Mouse (Mus musculus): ENCODE data around the gene Cpa1. TPM values are rescaled to one million over a fixed set of nuclear protein-coding genes. Genes with fewer than 3 reads are reported as not detected.

Gene Cpa1
- polyA plus RNA-seq, 1 experiment from 2014 or later = 0.96 TPM

DNA sequence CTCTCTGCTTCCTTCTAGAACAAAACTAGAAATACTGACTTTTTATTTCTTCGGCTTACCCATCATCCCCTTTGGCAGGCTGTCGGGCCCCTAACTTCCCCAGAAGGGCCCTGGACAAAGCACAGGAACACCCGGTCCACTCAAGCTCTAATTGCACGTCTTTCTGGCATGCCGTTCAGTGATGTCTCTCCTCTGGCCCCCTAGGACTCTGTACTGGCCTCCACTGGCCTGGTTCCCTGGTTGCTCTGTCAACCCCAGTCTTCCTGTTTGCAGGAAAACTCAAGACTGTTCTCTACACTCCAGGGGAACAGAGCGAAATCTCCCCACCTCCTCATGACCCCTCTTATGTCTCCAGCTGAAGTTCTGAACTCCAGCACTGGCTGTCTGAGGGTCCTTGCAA is 20.3 kb upstream of the Cpa1 start:
- no peak overlapping the region for H3K9ac ChIP-seq
- 21% methylated on average over 6 of the region's 6 CpGs for WGBS

DNA sequence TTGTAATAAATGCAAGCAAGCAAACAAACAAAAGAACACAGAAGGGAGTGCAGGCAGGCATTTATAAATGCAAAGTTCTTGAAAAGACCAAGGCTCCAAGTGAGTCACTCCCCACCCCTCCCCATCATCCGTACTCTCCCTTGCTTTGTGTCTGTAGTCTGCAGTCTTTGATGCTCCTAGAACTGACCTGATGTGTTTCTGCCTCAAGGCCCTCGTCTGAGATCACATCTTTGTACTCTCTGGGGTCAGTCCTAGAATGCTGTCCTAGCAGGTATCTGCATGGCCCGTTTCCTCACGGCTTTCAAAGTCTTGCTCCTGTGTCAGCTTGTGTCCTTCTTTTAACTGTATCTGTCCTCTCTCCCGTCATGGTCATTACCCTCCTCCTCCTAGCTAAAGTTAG is 19.4 kb upstream of the Cpa1 start:
- WGBS = 56% methylated on average over 5 of the region's 5 CpGs
- no peak for DNase-seq (ENCODE audit: low spot score)
- H3K4me1 ChIP-seq (replicated peaks; ENCODE audit: control insufficient read depth, insufficient read depth, low read length) = peaks cover 38% of the 10 kb centered on the region

More for the DNA sequence above, 20.3 kb upstream of the Cpa1 start:
- ATAC-seq (ENCODE audit: low FRiP score) = no peak
- Histone ChIP-seq H3K4me1 (replicated peaks; ENCODE audit: control insufficient read depth, insufficient read depth, low read length) (peaks cover 38% of the 10 kb centered on the region), H3K4me3 (replicated peaks; ENCODE audit: low read length) (no peak overlapping the region), H3K4me2 (replicated peaks) (peak overlapping the region; percentile 51), H3K9me3 (ENCODE audit: control insufficient read depth, low read length) (no peaks in the 10 kb centered on the region), H3K27me3 (ENCODE audit: control insufficient read depth, insufficient read depth, low read length) (0 out of 2 replicates have a peak, but pooled peaks cover 4% of the 10 kb centered on the region), H3K36me3 (replicated peaks; ENCODE audit: control insufficient read depth, insufficient read depth) (no peaks in the 10 kb centered on the region), H3K27ac (peak overlapping the region; percentile 88)
- DNase-seq (ENCODE audit: low spot score) = no peak

DNA sequence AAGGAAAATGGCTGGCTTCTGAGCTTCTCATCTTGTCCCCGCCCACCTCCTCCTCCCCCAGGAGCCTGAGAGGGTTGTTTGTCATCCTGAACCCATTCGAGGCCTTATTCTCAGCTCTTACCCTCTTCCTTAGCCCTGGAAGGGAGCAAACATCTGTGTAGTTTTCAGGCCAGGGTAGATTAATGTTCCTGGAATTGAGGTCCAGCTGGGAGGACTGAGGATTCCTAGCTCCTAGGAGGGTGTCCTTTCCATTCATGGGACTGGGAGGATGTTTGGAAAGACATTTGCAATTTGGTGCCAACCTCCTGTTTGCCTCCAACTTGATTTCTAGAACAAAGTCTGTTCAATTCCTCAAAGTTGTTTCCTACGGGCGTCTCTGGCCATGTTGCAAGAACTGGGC is 18.4 kb upstream of the Cpa1 start:
- no peak overlapping the region for H3K4me2 ChIP-seq (replicated peaks)
- peaks cover 35% of the 10 kb centered on the region for H3K4me1 ChIP-seq (replicated peaks; ENCODE audit: control insufficient read depth, insufficient read depth, low read length)
- ATAC-seq (ENCODE audit: low FRiP score) = no peak
- H3K27ac ChIP-seq = no peak overlapping the region
- 87% methylated on average over 4 of the region's 4 CpGs for WGBS
- no peaks in the 10 kb centered on the region for H3K27me3 ChIP-seq (ENCODE audit: control insufficient read depth, insufficient read depth, low read length)
- no peaks in the 10 kb centered on the region for H3K9me3 ChIP-seq (ENCODE audit: control insufficient read depth, low read length)
- no peak for DNase-seq (ENCODE audit: low spot score)
- no peaks in the 10 kb centered on the region for H3K36me3 ChIP-seq (replicated peaks; ENCODE audit: control insufficient read depth, insufficient read depth)
- H3K4me3 ChIP-seq (replicated peaks; ENCODE audit: low read length) = no peak overlapping the region
- no peak overlapping the region for H3K9ac ChIP-seq

More for the DNA sequence above, 19.4 kb upstream of the Cpa1 start:
- Histone ChIP-seq H3K9me3 (ENCODE audit: control insufficient read depth, low read length) (no peaks in the 10 kb centered on the region), H3K36me3 (replicated peaks; ENCODE audit: control insufficient read depth, insufficient read depth) (no peaks in the 10 kb centered on the region), H3K4me2 (replicated peaks) (no peak overlapping the region), H3K27ac (0 out of 2 replicates have a peak overlapping the region, but pooled peaks have one; percentile 88), H3K4me3 (replicated peaks; ENCODE audit: low read length) (no peak overlapping the region), H3K27me3 (ENCODE audit: control insufficient read depth, insufficient read depth, low read length) (0 out of 2 replicates have a peak, but pooled peaks cover 4% of the 10 kb centered on the region), H3K9ac (no peak overlapping the region)
- no peak for ATAC-seq (ENCODE audit: low FRiP score)

DNA sequence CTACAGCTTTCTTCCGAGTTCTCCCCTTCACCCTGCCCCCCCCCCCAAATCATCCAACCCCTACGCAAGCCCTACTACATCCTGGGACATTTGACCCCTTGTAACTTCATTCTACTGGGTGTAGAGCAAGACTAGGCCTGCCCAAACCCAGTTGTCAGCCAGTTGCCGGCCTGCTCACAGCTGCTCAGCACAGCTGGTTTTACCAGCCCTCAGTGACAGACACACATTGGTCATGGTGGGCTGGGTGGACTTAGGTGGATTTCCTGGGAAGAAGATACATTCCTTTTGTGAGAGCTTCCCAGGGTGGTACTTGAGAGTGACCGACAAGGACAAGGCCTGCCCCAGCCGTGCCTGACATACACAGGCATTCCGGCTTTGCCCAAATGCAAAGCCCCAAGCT is 18.0 kb upstream of the Cpa1 start:
- H3K4me3 ChIP-seq (replicated peaks; ENCODE audit: low read length) = no peak overlapping the region
- ATAC-seq (ENCODE audit: low FRiP score) (no peak), DNase-seq (ENCODE audit: low spot score) (no peak)
- no peaks in the 10 kb centered on the region for H3K27me3 ChIP-seq (ENCODE audit: control insufficient read depth, insufficient read depth, low read length)
- H3K27ac ChIP-seq = no peak overlapping the region
- no peak overlapping the region for H3K4me2 ChIP-seq (replicated peaks)
- no peaks in the 10 kb centered on the region for H3K36me3 ChIP-seq (replicated peaks; ENCODE audit: control insufficient read depth, insufficient read depth)
- H3K9me3 ChIP-seq (ENCODE audit: control insufficient read depth, low read length) = no peaks in the 10 kb centered on the region
- H3K4me1 ChIP-seq (replicated peaks; ENCODE audit: control insufficient read depth, insufficient read depth, low read length) = peaks cover 31% of the 10 kb centered on the region
- WGBS = 91% methylated on average over 6 of the region's 6 CpGs
- H3K9ac ChIP-seq = no peak overlapping the region

DNA sequence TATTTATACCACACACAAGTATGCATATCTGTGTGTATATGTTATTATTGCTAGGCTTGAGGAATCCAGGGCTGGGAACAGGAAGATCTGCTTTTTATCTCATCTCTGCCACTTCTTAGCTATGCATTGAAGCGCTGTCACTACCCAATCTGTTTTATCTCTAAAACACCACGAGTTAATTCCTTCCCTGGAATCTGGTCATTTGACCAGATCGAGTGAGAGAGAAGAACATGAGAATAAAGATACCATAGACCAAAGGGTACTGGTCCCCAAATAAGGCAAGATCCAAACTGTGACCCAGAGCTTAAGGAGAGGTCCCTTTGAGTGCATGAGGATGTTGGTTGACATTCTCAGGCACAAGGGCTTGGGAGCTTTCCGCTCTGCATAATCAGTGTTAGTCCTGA is 17.0 kb upstream of the Cpa1 start:
- 86% methylated on average over 4 of the region's 4 CpGs for WGBS
- Histone ChIP-seq H3K4me3 (replicated peaks; ENCODE audit: low read length) (no peak overlapping the region), H3K27me3 (ENCODE audit: control insufficient read depth, insufficient read depth, low read length) (no peaks in the 10 kb centered on the region)

DNA sequence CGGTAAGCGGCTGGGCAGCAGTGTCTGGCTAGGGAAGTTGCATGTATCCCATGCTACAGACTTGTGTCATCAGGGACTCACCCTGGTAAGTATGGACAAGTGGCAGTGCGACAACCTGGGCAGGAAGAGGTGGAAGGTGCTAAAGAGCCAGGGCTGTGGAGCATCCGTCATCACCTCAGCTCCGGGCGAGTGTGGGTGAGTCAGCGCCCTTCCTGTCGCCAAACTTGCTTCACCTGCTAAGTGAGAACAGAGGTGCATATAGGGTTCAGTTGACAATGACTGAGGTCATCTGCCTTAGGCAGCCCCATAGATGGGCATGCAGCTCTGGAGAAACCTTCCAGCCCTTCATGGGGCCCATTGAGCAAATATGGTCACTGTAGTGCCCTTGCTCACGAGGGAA is 14.3 kb upstream of the Cpa1 start:
- no peaks in the 10 kb centered on the region for H3K36me3 ChIP-seq (replicated peaks; ENCODE audit: control insufficient read depth, insufficient read depth)
- H3K9me3 ChIP-seq (ENCODE audit: control insufficient read depth, low read length) = no peaks in the 10 kb centered on the region
- no peak overlapping the region for H3K27ac ChIP-seq
- H3K4me1 ChIP-seq (replicated peaks; ENCODE audit: control insufficient read depth, insufficient read depth, low read length) = peaks cover 6% of the 10 kb centered on the region; the same call in 1 of the 2 replicates
- H3K4me3 ChIP-seq (replicated peaks; ENCODE audit: low read length) = no peak overlapping the region
- H3K9ac ChIP-seq = no peak overlapping the region
- no peak overlapping the region for H3K4me2 ChIP-seq (replicated peaks)
- WGBS = 97% methylated on average over 9 of the region's 9 CpGs
- DNase-seq (ENCODE audit: low spot score) (no peak), ATAC-seq (ENCODE audit: low FRiP score) (no peak)
- no peaks in the 10 kb centered on the region for H3K27me3 ChIP-seq (ENCODE audit: control insufficient read depth, insufficient read depth, low read length)

More for the DNA sequence above, 17.0 kb upstream of the Cpa1 start:
- Histone ChIP-seq H3K9ac (no peak overlapping the region), H3K27ac (no peak overlapping the region), H3K4me2 (replicated peaks) (no peak overlapping the region), H3K36me3 (replicated peaks; ENCODE audit: control insufficient read depth, insufficient read depth) (no peaks in the 10 kb centered on the region), H3K9me3 (ENCODE audit: control insufficient read depth, low read length) (no peaks in the 10 kb centered on the region), H3K4me1 (replicated peaks; ENCODE audit: control insufficient read depth, insufficient read depth, low read length) (peaks cover 21% of the 10 kb centered on the region)
- ATAC-seq (ENCODE audit: low FRiP score) (no peak), DNase-seq (ENCODE audit: low spot score) (no peak)

DNA sequence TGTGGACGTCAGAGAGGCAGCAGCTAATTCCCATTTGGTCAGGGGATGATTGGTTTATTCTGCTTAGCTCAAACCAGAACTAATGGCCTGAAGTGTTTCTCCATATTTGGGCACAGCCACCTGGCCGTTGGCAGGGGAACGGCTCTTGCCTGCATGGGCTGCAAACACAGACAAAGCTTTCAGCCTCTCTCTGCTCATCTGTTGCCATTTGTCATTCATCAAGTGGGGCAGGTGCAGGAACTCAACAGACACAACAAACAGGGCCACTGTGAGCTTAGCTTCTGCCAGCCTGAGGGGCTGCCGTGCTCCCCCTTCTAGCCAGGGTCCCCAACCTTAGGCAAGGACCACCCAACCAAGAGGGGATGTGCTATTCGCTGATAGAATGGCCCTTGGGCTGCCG is 10.9 kb upstream of the Cpa1 start:
- no peak overlapping the region for H3K4me2 ChIP-seq (replicated peaks)

DNA sequence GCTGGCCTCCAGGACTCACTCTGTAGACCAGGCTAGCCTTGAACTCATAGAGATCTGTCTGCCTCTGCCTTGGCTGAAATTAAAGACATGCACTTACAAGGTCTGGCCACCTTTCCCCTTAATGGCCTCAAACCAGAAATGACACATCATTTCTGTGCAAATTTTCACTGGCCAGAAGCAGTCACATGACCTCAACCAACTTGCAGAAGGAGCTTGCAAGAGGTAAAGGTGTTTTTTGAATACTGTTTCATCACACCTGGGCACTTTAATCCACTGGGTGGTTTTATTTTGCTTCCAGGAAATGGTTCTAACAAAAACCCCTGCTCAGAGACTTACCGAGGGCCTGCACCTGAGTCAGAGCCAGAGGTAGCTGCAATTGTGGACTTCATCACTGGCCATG is 9.0 kb upstream of the Cpa1 start:
- 97% methylated on average over 1 of the region's 1 CpGs for WGBS
- no peaks in the 10 kb centered on the region for H3K9me3 ChIP-seq (ENCODE audit: control insufficient read depth, low read length)
- peaks cover 6% of the 10 kb centered on the region; the same call in 1 of the 2 replicates for H3K4me1 ChIP-seq (replicated peaks; ENCODE audit: control insufficient read depth, insufficient read depth, low read length)
- DNase-seq (ENCODE audit: low spot score) (no peak), ATAC-seq (ENCODE audit: low FRiP score) (no peak)
- H3K27me3 ChIP-seq (ENCODE audit: control insufficient read depth, insufficient read depth, low read length) = no peaks in the 10 kb centered on the region
- H3K4me2 ChIP-seq (replicated peaks) = no peak overlapping the region
- no peak overlapping the region for H3K9ac ChIP-seq
- H3K27ac ChIP-seq = no peak overlapping the region
- H3K36me3 ChIP-seq (replicated peaks; ENCODE audit: control insufficient read depth, insufficient read depth) = no peaks in the 10 kb centered on the region
- no peak overlapping the region for H3K4me3 ChIP-seq (replicated peaks; ENCODE audit: low read length)

More for the DNA sequence above, 10.9 kb upstream of the Cpa1 start:
- H3K4me1 ChIP-seq (replicated peaks; ENCODE audit: control insufficient read depth, insufficient read depth, low read length) = peaks cover 6% of the 10 kb centered on the region; the same call in 1 of the 2 replicates
- DNase-seq (ENCODE audit: low spot score) (no peak), ATAC-seq (ENCODE audit: low FRiP score) (peak; percentile 79; the same call in 1 of the 2 replicates)
- H3K9me3 ChIP-seq (ENCODE audit: control insufficient read depth, low read length) = no peaks in the 10 kb centered on the region
- no peaks in the 10 kb centered on the region for H3K27me3 ChIP-seq (ENCODE audit: control insufficient read depth, insufficient read depth, low read length)
- peak overlapping the region; percentile 69 for H3K27ac ChIP-seq
- H3K9ac ChIP-seq = no peak overlapping the region
- H3K36me3 ChIP-seq (replicated peaks; ENCODE audit: control insufficient read depth, insufficient read depth) = no peaks in the 10 kb centered on the region
- 36% methylated on average over 6 of the region's 6 CpGs for WGBS
- H3K4me3 ChIP-seq (replicated peaks; ENCODE audit: low read length) = no peak overlapping the region

DNA sequence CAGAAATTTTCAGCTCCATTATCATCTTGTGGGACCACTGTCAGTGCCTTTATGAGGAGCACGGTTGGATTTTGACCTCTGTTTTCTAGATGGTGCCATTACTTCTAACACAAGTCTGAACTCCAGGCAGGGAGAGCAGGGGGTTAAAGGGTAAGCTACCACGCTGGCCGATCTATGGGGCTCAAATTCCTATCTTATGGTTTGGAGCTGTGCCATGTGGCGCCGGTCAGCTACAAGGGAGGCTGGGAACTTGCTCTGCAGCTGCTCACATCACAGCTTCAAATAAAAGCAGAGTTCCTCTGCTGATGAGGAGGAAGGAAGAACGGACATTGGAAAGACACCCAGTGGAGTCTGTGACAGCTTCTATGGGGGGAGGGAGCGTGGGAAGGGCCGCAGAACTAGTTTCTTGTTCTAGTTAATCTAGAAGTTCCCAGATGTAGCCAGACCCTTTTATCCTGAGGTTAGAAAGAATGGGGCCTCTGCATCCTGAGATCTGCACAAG is 3.6 kb upstream of the Cpa1 start:
- Histone ChIP-seq H3K9ac (no peak overlapping the region), H3K4me2 (replicated peaks) (no peak overlapping the region), H3K27me3 (ENCODE audit: control insufficient read depth, insufficient read depth, low read length) (no peaks in the 10 kb centered on the region), H3K9me3 (ENCODE audit: control insufficient read depth, low read length) (no peaks in the 10 kb centered on the region), H3K36me3 (replicated peaks; ENCODE audit: control insufficient read depth, insufficient read depth) (no peaks in the 10 kb centered on the region), H3K4me1 (replicated peaks; ENCODE audit: control insufficient read depth, insufficient read depth, low read length) (no peaks in the 10 kb centered on the region), H3K27ac (no peak overlapping the region), H3K4me3 (replicated peaks; ENCODE audit: low read length) (no peak overlapping the region)
- ATAC-seq (ENCODE audit: low FRiP score) = no peak
- WGBS = 45% methylated on average over 8 of the region's 8 CpGs
- DNase-seq (ENCODE audit: low spot score) = no peak
